Mouse (Mus musculus) effector memory CD4-positive, alpha-beta T cell, adult 7 months (primary cell): Measurements from ENCODE around the gene Dpp9. TPM values are rescaled to one million over a fixed set of nuclear protein-coding genes. Genes with fewer than 3 reads are reported as not detected.

ENCODE experiments used
- polyA plus RNA-seq: library from polyadenylated mRNA; unstranded; fragments of 100-300 nt; shearing (Covaris generic); gene quantifications from one replicate; pipeline ENCODE4 v1.2.1, GENCODE M21; 2017

Dpp9 gene
- polyA plus RNA-seq, result 44.4 TPM

DNA sequence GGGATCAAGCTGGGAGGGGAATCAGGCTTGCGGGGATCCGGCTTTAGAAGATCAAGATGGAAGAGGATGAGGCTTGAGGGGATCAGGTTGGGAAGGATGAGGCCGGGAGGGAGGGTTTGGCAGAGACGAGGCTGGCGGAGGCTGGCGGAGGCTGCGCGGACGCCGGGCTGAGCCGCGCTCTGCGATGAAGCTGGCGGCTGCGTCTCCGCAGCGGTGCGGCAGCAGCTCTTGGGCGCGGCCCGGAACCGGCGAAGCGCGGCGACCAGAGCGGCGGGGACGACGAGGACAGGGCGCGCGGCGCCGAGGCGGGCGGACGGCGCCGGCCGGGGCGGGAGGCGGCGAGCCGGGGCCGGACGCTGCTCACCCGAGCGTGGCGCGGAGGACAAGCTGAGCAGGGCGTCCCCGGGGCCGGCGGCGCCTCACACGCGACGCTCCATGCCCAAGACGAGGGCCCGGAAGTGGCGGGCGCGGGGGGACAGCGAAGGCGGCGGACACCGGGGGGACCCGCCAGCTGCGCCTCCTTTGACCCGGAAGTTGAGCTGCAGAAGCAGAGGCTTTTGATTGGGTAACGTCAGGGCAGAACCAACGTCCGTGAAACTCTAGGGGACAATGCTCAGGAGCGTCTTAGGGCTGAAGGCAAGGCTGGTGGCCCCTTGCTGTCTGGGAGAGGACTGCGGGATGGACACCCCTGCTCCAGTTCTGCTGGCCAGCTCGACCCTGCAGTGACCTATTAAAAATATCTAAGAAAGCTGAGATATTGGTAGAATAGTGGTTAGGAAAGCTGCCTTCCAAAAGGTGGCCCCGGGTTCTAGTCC, at the start of gene Dpp9:
Gene Dpp9, minus strand, starts transcription at position 529 of the 815 bp plus-strand sequence.

DNA sequence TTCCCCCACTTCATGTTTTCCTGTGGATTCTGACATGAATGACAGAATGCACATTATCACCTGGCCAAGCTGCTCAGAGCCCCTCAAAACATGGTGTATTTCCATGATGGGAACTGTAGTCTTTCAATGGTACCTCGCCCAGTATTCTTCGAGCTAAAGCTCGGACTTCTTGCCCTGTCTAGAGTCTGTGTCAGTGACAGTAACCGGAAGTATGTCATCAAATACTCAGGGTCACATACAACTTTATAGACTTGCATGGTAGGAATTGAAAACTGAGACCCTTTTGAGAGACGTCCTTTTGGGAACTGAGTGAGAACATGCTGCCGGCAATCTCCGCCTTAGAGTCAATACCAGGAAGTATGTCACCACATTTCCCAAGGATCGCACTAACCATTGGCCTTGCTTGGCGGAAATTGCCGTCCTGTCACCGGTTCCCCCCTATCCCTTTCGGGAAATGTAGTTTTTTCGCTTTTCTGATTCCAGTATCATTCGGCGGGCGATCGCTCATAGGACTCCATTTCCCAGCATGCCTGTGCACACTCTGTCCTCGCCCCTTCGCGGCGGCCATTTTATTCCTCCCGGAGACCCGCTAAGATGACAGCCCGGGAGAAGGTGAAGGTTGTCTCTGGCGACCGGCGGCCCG, 37.7 kb upstream of the Dpp9 start, which contains the start of gene Fem1a:
Gene Fem1a, plus strand, starts transcription at position 572 of the 643 bp plus-strand sequence.

GRCm38 (mm10) chr17:56183658-56184103, 35.0 kb downstream of the Dpp9 start, which contains the start of gene Mydgf:
Gene Mydgf (minus strand): TSS chr17:56183920.

GRCm38 (mm10) chr17:56162231-56162774, 56.4 kb downstream of the Dpp9 start, which contains the start of gene Tnfaip8l1:
Gene Tnfaip8l1 (plus strand): TSS chr17:56162477.

DNA sequence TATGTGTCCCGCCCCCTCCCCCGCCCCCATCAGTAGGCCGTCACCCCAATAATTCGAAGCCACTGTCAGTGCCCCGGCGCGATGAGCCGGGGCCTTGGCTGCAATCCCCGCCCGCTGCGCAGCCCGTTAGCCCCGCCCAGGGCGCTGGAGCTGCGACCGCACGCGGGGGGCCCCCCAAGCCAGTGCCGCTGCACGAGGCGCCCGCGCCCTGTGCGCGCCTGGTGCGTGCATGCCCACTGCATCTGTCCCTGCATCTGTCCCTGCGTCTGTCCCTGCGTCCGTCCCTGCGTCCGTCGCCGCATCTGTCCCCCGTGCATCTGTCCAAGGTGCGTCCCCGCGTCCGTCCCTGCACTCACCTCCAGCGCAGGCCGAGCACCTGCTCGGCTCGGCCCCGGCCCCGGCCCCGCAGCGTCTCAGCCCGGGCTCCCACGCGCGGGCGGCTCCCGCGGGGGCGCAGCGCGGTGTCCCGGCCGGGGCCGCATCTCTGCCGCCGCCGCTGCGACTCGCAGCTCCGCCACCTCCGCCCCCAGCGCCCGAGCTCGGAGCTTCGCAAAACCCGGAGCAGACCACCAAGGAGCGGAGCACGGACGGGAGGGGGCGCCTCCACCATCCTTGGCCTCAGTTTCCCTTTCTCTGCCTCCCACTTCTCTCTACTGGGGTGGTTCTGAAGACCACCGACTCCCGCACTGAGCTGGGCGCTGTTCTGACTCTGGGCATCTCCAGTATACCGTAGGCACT, 78.7 kb downstream of the Dpp9 start, which contains the start of gene Sema6b:
Gene Sema6b, minus strand, starts transcription at position 486 of the 738 bp plus-strand sequence.

Other genes starting within 250 kb of the Dpp9 start
- 1.0 TPM for gene Shd, start 248.4 kb downstream of the Dpp9 start, polyA plus RNA-seq
- gene Fsd1, start 232.4 kb downstream of the Dpp9 start, polyA plus RNA-seq, result not detected
- gene Stap2, start 213.3 kb downstream of the Dpp9 start, polyA plus RNA-seq, result 2.3 TPM
- gene Mpnd, start 213.2 kb downstream of the Dpp9 start, polyA plus RNA-seq, result 158 TPM
- gene Sh3gl1, start 182.3 kb downstream of the Dpp9 start, polyA plus RNA-seq, result 137 TPM
- gene Chaf1a, start 178.5 kb downstream of the Dpp9 start, polyA plus RNA-seq, result 1.3 TPM
- gene Ubxn6, start 143.9 kb downstream of the Dpp9 start, polyA plus RNA-seq, result 64.9 TPM
- 113 TPM for gene Hdgfl2, start 139.3 kb downstream of the Dpp9 start, polyA plus RNA-seq
- gene Plin4, start 109.1 kb downstream of the Dpp9 start, polyA plus RNA-seq, result not detected
- not detected for gene Plin5, start 101.3 kb downstream of the Dpp9 start, polyA plus RNA-seq
- not detected for gene Lrg1, start 96.9 kb downstream of the Dpp9 start, polyA plus RNA-seq
- not detected for gene Sema6b, start 78.6 kb downstream of the Dpp9 start, polyA plus RNA-seq
- gene Tnfaip8l1, start 56.4 kb downstream of the Dpp9 start, polyA plus RNA-seq, result 22.7 TPM
- 48.9 TPM for gene Mydgf, start 35.0 kb downstream of the Dpp9 start, polyA plus RNA-seq
- 10.0 TPM for gene Fem1a, start 37.9 kb upstream of the Dpp9 start, polyA plus RNA-seq
- gene Ticam1, start 57.9 kb upstream of the Dpp9 start, polyA plus RNA-seq, result 2.6 TPM
- 20.5 TPM for gene Plin3, start 74.0 kb upstream of the Dpp9 start, polyA plus RNA-seq
- gene Arrdc5, start 81.4 kb upstream of the Dpp9 start, polyA plus RNA-seq, result not detected
- gene Uhrf1, start 84.4 kb upstream of the Dpp9 start, polyA plus RNA-seq, result 7.4 TPM
- 55.6 TPM for gene Kdm4b, start 107.2 kb upstream of the Dpp9 start, polyA plus RNA-seq